Mouse (Mus musculus): ENCODE data around the gene Dnajb13. TPM values are rescaled to one million over a fixed set of nuclear protein-coding genes. Genes with fewer than 3 reads are reported as not detected.
A peak's percentile ranks its signal among the peaks of the same experiment; 100 is the strongest.

The Dnajb13 gene
- polyA plus RNA-seq (2015; fragmentation: Nextera tagmentation; extraction: Ambion mirVana): 0.15 and 0.18 TPM in 2 replicates

- Histone ChIP-seq H3K9me3 (replicated peaks; ENCODE audit: low read length) (no peaks in the 10 kb centered on the region), H3K4me1 (replicated peaks; ENCODE audit: insufficient read depth, low read length) (no peaks in the 10 kb centered on the region), H3K4me3 (replicated peaks; ENCODE audit: low read depth, low read length) (no peak within 1 kb of the TSS), H3K27ac (no peak within 1 kb of the TSS), H3K4me2 (ENCODE audit: low read length) (0 out of 2 replicates have a peak within 1 kb of the TSS, but pooled peaks have one; percentile 8), H3K27me3 (ENCODE audit: insufficient read depth, low read length) (no peaks in the 10 kb centered on the region), H3K9ac (ENCODE audit: low read depth, low read length) (no peak within 1 kb of the TSS), H3K36me3 (ENCODE audit: insufficient read depth, low read length) (no peaks in the 10 kb centered on the region)
- DNase-seq (ENCODE audit: low spot score) (no peak), ATAC-seq (replicated peaks; ENCODE audit: low FRiP score, low read depth) (no peak)
- TF ChIP-seq CTCF (IDR thresholded peaks at IDR 0.05; ENCODE audit: low read depth): no peak
- 52% methylated on average over 11 of the region's 11 CpGs for WGBS
Observed at GRCm38 (mm10) chr7:100514573-100514972, at the start of gene Dnajb13. Gene Dnajb13 (minus strand): TSS chr7:100514960.

DNA sequence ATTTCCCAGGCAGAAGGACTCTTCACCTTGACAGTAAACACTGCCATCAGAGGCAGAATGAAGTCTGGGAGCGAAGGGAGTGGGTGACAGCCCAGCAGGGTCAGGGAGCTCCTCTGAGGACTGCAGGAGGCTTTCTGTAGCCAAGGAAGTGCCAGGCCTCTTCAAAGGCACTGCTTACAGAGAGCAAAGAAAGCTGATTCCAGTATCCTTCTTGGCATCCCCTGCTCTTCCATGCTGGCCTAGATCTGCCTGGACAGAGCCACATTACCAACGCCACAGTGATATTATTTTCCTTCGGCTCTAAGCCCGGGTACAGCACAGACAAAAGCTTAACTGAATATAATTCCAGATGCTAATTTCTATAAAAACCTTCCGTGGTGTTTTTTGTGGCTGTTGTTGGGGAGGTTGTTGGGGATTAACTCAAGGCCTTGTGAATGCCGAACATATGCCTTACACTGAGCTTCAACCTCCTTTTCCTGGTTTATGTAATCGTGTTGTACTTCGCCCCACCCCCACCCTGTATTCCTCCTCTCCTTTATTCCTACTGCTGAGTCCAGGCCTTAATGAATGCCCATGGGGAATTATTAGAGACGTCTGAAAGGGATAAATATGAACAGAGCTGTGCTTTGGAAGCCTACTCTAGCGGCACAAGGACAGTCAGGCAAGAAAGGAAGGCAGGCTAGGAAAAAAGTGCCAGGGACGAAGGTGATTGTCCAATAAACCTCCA lies 47.3 kb upstream of the Dnajb13 start:
- no peak overlapping the region for H3K4me2 ChIP-seq (ENCODE audit: low read length)
- no peaks in the 10 kb centered on the region for H3K4me1 ChIP-seq (replicated peaks; ENCODE audit: insufficient read depth, low read length)
- no peak overlapping the region for H3K27ac ChIP-seq
- no peak for DNase-seq (ENCODE audit: low spot score)
- H3K9ac ChIP-seq (ENCODE audit: low read depth, low read length): no peak overlapping the region
- H3K27me3 ChIP-seq (ENCODE audit: insufficient read depth, low read length): no peaks in the 10 kb centered on the region
- no peaks in the 10 kb centered on the region for H3K9me3 ChIP-seq (replicated peaks; ENCODE audit: low read length)
- H3K36me3 ChIP-seq (ENCODE audit: insufficient read depth, low read length): peaks cover 16% of the 10 kb centered on the region; the same call in 1 of the 2 replicates
- WGBS: 85% methylated on average over 11 of the region's 11 CpGs
- ATAC-seq (replicated peaks; ENCODE audit: low FRiP score, low read depth): no peak
- no peak overlapping the region for H3K4me3 ChIP-seq (replicated peaks; ENCODE audit: low read depth, low read length)
- TF ChIP-seq CTCF (IDR thresholded peaks at IDR 0.05; ENCODE audit: low read depth): no peak

DNA sequence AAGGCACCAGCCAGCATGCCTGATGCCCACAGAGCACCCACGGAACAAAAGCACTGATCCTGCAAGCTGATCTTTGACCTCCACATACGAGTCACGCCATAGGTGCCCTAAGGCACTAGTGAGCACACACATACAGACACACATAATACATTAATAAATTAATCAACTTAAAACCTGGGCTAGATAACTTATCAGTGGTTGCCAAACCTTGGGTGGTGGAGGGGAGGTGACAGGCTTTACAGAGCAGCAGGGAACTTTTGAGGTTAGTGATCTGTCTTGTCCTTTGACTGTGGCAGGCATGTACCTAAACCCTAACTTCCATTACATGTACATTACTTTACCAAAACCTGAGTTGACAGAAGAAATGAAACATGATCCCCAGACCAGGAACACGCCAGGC lies 44.6 kb upstream of the Dnajb13 start:
- Histone ChIP-seq H3K4me1 (replicated peaks; ENCODE audit: insufficient read depth, low read length) (no peaks in the 10 kb centered on the region), H3K27me3 (ENCODE audit: insufficient read depth, low read length) (no peaks in the 10 kb centered on the region), H3K9me3 (replicated peaks; ENCODE audit: low read length) (no peaks in the 10 kb centered on the region), H3K4me3 (replicated peaks; ENCODE audit: low read depth, low read length) (no peak overlapping the region), H3K36me3 (ENCODE audit: insufficient read depth, low read length) (peaks cover 12% of the 10 kb centered on the region; the same call in 1 of the 2 replicates), H3K4me2 (ENCODE audit: low read length) (no peak overlapping the region), H3K9ac (ENCODE audit: low read depth, low read length) (no peak overlapping the region), H3K27ac (no peak overlapping the region)
- 79% methylated on average over 4 of the region's 4 CpGs for WGBS
- ATAC-seq (replicated peaks; ENCODE audit: low FRiP score, low read depth): no peak
- DNase-seq (ENCODE audit: low spot score): no peak
- no peak for TF ChIP-seq CTCF (IDR thresholded peaks at IDR 0.05; ENCODE audit: low read depth)

GRCm38 (mm10) chr7:100557241-100557640 lies 42.5 kb upstream of the Dnajb13 start:
- ATAC-seq (replicated peaks; ENCODE audit: low FRiP score, low read depth): no peak
- Histone ChIP-seq H3K9me3 (replicated peaks; ENCODE audit: low read length) (no peaks in the 10 kb centered on the region), H3K4me3 (replicated peaks; ENCODE audit: low read depth, low read length) (no peak overlapping the region), H3K4me2 (ENCODE audit: low read length) (no peak overlapping the region), H3K9ac (ENCODE audit: low read depth, low read length) (no peak overlapping the region), H3K27ac (no peak overlapping the region), H3K36me3 (ENCODE audit: insufficient read depth, low read length) (peaks cover 12% of the 10 kb centered on the region; the same call in 1 of the 2 replicates), H3K27me3 (ENCODE audit: insufficient read depth, low read length) (no peaks in the 10 kb centered on the region), H3K4me1 (replicated peaks; ENCODE audit: insufficient read depth, low read length) (no peaks in the 10 kb centered on the region)
- TF ChIP-seq CTCF (IDR thresholded peaks at IDR 0.05; ENCODE audit: low read depth): no peak
- 66% methylated on average over 5 of the region's 5 CpGs for WGBS
- no peak for DNase-seq (ENCODE audit: low spot score)

GRCm38 (mm10) chr7:100555431-100555951 lies 40.7 kb upstream of the Dnajb13 start:
- Histone ChIP-seq H3K4me3 (replicated peaks; ENCODE audit: low read depth, low read length) (no peak overlapping the region), H3K36me3 (ENCODE audit: insufficient read depth, low read length) (peaks cover 5% of the 10 kb centered on the region; the same call in 1 of the 2 replicates), H3K9ac (ENCODE audit: low read depth, low read length) (no peak overlapping the region), H3K4me1 (replicated peaks; ENCODE audit: insufficient read depth, low read length) (no peaks in the 10 kb centered on the region), H3K27me3 (ENCODE audit: insufficient read depth, low read length) (no peaks in the 10 kb centered on the region), H3K27ac (no peak overlapping the region), H3K4me2 (ENCODE audit: low read length) (no peak overlapping the region), H3K9me3 (replicated peaks; ENCODE audit: low read length) (no peaks in the 10 kb centered on the region)
- no peak for TF ChIP-seq CTCF (IDR thresholded peaks at IDR 0.05; ENCODE audit: low read depth)
- ATAC-seq (replicated peaks; ENCODE audit: low FRiP score, low read depth) (no peak), DNase-seq (ENCODE audit: low spot score) (no peak)
- WGBS: 55% methylated on average over 13 of the region's 13 CpGs

DNA sequence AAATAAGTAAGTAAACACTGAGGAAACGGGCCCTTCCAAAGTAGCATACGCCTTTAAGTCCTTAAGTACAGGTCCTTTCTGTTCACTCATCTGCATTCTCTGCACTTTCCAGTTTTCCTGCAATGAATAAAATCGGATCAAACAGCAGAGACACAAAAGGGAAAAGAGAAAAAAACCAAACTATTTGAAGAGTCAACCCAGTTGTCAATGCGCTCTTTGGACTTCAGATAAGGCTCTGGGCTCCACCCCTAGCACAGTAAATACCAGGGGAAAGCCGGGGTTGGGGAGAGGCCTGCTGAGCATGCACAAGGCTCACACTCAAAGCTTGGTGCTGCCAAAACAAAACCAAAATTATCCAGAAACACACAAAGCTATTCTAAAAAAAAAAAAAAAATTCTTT lies 40.2 kb upstream of the Dnajb13 start:
- no peak overlapping the region for H3K9ac ChIP-seq (ENCODE audit: low read depth, low read length)
- no peak overlapping the region for H3K4me2 ChIP-seq (ENCODE audit: low read length)
- H3K4me3 ChIP-seq (replicated peaks; ENCODE audit: low read depth, low read length): no peak overlapping the region
- ATAC-seq (replicated peaks; ENCODE audit: low FRiP score, low read depth) (no peak), DNase-seq (ENCODE audit: low spot score) (no peak)
- WGBS: 72% methylated on average over 5 of the region's 5 CpGs
- no peak for TF ChIP-seq CTCF (IDR thresholded peaks at IDR 0.05; ENCODE audit: low read depth)
- no peaks in the 10 kb centered on the region for H3K9me3 ChIP-seq (replicated peaks; ENCODE audit: low read length)
- no peaks in the 10 kb centered on the region for H3K27me3 ChIP-seq (ENCODE audit: insufficient read depth, low read length)
- H3K36me3 ChIP-seq (ENCODE audit: insufficient read depth, low read length): peaks cover 5% of the 10 kb centered on the region; the same call in 1 of the 2 replicates
- H3K27ac ChIP-seq: no peak overlapping the region
- no peaks in the 10 kb centered on the region for H3K4me1 ChIP-seq (replicated peaks; ENCODE audit: insufficient read depth, low read length)
